Mouse (Mus musculus): ENCODE data around the gene Snd1.

Snd1 gene

DNA sequence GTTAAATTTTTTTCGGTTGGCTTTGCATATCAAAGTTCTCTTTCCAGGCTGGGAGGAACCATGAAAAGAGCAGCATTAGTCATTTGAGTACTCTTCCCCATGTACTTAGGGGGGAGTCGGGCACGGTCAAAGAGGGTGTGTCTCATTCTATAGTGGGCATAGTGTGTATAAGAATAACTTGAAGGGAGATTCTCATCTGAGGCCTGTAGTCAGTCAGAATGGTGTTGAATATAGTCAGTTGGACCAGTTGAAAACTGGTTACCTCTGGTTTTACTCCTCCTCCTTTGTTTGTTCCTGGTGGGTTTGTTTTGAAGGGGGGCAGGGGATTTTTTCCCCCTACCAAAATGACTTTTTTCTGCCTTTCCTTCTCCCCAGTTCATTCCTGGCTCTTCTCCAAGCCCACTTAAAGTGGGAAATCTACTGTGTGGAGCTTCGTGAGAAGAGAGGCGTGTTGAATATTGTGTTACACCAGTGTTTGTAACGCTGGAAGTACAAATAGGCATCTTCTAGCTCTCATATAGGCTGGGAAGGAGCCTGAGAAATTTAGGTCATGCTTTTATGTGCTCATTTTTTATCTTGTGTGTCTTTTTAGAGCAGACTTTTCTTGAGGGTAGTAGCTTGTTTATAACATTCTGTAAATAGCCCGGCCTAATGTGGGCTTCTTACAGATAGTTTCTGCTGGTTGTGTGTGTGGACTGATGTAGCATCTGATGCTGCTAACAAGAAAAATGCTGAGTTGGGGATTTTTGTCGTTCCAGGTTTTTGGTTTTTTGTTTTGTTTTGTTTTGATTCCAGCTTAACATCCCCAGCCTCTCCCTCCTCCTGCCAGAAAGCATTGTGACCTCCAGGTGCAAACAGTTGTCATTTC, 231.4 kb downstream of the Snd1 start:
- DNase-seq (ENCODE audit: low read depth): no peak

DNA sequence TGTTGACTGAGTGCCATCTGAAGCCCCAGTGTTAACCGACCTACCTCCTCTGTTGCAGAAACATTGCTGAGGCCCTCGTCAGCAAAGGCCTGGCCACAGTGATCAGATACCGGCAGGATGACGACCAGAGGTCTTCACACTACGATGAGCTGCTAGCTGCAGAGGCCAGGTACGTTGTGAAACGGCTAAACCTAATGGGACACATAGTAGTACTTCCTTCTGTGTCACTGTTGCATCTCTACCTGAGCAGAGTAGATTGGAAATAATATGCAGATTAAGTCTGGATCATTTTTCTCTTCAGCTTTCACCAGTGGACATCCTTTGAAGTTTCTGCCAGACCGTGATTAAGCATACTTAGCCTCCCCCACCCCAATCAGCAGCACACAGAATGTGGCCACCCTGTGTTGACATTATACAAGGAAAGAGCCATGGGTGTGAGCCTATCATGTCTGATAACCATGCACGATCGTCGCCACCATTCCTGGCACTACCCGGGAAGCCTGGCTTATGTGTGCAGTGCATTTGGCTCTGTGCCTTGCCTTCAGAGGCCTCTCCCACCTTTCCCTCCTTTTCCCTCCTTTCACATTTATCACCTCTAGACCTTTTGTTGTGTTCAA, 232.1 kb downstream of the Snd1 start:
- DNase-seq (ENCODE audit: low read depth): no peak

DNA sequence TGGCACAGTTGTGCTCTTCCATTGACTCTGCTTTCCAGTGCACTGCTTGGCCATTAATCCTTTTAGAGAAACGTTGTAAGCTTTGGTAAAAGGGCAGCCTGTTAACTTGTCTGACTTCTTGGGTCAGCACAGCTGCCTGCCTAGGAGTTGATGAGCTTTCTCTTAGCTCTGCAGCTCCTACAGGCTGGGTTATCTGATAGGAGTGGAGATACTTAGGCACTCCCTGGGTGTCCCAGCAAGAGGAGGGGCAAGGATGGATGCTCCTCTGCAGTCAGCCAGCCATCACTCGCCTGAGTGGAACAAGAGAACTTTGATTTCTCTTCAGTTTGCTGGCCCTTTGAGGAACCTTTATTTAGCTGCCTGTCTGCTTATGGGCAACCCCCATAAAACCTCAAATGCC, 235.1 kb downstream of the Snd1 start:
- DNase-seq (ENCODE audit: low read depth): no peak

DNA sequence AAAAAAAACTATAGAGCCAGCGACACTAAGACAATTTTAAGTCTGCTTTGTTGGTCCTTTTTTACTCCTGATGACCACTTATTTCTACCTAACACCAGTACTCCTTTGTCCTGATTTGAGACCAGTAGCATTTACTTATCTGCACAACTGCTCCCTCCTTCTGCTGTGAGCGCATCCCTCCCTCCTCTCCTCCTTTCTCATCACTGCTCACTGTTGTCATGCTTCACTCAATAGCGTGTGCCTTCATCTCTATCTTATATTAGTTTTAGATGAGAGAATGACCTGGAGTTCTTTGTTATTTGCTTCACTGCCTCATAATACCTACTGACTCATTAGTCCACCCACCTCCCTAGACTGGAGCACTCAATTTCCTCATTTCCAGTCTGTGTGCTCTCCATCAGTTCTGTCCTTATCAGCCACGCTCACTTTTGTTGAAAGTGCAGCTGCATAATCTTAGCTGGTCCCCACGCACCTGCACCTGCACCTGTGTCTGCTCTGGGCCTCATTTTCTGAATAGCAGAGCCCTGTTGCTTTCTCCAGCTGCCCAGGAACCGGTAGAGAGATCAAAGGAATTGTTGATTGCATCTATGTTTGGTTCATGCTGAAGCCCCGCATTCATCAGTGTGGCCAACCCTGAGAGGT, 242.4 kb downstream of the Snd1 start:
- DNase-seq (ENCODE audit: low read depth): no peak

DNA sequence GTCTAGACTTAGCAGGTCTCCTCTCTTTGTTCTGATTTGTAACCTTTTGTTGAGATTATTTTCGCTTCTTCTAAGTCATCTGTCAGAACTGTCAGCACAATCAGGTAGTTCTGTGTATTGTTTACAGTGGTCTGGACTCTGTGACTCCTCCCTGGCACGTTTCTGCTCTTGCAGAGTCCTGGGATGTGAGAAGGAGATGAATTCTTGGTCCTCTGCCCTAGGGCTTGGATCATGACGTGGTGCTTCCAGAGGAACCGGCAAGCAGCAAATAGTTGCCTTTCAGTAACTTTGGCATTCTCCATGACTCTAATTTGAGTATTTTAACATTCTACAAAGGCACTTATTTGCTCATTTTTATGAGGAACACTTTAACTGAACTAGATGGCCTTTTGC, 242.9 kb downstream of the Snd1 start:
- no peak for DNase-seq (ENCODE audit: low read depth)

DNA sequence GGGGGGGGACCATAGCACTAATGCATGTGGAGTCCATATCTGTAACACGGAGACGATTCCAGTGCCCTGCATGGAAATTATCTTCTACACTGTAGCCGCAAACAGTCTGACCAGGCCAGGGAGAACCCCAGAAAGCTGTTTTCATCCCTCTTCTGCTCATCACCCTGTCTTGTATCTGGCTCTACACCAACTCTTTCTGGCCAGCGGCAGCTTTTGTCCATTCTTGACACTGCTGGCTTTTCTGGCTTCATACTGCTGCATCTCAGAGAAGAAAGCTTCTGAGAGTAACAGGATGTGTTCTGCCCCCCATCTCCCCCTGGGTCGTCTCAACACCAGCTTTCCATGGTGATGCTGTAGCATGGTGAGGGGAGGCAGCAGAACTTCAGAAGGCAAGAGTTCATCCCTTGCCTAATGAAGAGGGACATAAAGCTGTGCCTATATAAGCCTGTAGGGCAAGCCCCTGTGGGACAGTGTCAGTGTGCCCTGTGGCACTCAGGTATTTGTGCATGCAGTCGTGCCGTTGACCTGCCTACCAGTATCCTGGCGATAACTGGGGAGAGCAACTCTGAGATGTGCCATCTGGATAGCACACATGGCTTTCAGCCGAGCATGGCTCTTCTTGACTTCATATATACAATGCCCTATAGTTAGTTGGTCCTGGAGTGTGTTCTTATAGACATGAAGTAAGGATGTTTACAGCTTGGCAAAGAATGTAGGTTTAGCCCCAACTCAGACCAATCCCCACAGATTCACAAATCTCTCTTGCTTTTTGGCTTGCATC, 245.6 kb downstream of the Snd1 start:
- DNase-seq (ENCODE audit: low read depth): no peak

DNA sequence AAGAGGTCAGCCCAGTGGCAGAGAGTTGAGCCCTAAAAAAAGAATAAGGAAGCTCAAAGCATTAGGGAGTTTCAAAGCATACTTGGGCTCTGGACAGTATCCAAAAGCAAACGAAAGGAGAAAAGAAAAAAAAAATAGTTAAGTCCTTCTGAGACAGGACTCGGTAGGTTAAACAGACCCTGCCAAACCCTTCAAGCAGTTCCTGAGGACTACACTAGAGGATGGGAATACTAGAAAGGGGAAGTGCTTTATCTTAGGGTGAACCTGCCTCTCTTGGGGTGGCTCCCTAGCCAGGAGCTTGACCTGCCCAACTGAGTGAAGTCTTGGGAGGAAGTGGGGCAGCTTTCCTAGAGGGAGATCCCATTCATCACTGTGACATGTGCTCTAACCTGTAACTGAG, 248.1 kb downstream of the Snd1 start:
- DNase-seq (ENCODE audit: low read depth): no peak

DNA sequence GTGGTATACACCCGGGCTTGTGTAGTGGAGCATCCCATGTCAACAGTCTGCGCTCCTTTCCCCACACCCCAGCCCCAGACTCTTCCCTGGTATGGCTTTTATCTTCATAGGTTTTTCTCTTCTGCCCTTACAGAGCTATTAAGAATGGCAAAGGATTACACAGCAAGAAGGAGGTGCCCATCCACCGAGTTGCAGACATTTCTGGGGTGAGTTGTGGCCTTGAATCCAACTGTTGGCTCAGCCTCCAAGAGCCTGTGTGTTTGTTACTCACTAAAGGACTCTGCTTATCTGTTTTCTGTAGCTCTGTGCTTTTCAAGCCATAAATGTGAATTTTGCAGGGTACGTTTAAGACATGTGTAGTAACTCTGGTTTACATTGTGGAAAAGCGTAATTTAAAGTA, 249.8 kb downstream of the Snd1 start:
- no peak for DNase-seq (ENCODE audit: low read depth)

DNA sequence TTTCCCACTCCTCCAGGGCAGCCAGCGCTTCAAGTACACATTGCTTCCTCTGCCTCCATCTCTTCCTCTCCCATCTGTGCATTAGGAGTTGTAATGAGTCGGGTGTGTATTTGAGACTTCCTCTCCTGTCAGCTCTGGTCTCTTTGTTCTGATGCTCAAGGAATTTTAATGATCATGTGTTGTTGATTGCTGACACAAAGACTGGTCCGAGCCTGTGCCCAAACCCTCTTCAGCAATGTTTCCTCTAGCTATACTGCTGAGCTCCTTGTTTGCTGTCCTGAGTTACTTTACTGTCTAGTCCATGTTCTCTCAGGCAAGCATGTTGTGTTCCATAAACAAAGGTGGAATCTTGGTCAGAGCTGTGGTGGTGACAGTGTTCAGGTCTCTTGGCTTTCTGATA, 254.3 kb downstream of the Snd1 start:
- no peak for DNase-seq (ENCODE audit: low read depth)

DNA sequence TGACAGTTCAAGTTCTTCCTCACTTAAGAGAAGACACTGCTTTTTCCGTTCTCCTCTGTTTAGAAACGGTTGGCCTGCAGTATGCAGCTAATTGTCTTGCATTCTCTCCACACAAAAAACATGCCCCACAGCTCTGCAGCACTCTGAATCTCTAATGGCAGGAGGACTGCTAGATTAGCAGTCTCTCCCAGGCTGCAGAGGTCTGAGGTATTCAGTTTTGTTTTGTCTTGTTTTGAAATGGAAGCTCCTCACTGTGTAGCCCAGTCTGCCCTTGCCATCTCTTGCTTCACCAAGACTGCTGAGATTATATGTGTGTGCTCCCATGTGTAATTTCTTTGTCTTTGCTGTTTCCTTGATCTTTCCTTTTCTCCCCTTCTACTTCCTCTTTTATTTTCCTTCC, 254.7 kb downstream of the Snd1 start:
- DNase-seq (ENCODE audit: low read depth): no peak

DNA sequence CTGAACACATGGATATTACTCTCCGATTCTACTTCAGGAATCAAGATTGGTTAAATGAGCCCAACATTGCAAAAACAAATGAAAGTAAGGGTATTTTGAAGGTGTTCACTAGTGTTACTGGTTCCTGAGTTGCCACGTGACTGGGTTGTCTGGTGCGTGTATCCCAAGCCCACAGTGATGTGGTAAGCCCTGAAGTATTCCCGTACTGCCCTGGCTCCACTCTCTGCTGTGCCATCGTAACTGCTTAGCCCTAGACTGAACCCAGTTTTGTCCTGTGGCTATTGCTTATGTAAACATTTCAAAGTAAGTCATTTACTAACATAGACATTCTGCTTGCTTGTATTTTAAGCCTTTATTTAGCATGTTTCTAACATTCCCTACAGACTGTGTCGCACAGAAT, 256.3 kb downstream of the Snd1 start:
- DNase-seq (ENCODE audit: low read depth): no peak

DNA sequence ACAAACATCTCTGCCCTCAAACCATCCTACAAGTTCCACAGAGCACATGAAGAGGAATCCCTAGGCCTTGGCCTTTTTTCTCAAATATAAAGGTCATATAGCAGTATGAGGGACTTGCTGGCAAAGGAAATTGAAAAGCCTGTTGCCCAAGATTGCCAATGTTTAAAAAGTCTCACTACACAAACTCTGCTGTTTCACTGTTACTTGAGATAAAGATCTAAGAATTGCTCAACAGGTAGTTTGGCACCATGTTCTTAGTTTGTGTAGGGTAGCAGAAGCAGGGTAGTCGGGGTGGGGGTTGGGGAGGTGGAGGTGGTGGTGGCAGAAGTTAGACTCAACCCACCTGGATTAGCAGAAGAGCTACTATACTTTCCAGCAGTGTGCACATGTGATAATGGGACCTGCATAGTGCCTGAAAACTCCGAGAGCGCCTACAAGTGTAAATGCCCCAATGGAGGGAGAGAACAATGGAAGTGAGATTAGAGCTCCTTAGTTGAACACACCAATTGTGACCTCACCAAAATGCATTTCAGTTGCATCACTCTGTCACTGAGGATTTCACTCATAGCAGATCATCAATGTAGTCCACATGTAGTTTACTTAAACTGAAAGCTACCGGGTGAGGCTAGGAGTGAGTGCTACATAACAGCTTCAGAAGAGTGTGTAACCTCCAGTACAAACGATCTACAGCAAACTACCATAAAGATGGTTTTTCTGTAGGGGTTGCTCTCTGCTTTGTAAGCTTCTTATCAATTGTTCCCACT, 259.1 kb downstream of the Snd1 start:
- DNase-seq (ENCODE audit: low read depth): no peak

DNA sequence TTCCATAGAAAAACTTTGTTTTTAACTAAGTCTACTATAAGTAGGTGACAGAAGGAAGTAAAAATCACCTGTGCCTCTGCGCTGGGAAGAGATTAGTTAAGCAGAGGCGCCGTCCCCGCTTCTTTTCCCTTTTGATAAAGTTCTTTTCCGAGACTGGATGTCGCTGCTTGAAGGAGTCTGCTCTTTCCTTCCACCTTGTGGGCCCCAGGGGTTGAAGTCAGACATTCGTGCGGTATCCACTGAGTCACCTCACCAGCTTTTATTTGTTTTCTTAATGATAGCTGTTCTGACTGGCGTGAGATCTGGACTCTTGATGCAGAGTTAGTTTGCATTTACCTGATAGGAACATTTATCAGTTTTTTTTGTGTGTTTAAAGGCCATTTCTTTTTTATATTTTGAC, 260.2 kb downstream of the Snd1 start:
- no peak for DNase-seq (ENCODE audit: low read depth)

DNA sequence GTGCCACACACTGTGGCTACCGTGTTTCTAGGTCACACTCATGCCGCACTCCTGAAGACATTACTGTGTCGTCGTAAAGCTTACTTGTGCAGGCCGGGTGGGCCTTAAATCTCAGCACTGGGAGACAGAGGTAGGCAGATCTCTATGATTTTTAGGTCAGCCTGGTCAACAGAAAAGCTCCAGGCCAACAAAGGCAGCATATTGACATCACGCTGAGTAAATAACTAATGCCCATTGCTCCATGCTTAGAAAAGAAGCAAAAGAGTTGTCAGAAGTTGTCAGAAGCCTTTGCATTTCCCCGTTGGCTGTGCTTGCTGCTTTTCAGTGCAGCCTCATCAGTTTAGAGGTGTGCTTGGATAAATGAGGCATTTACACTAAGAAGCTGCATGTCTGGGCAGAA, 261.7 kb downstream of the Snd1 start:
- DNase-seq (ENCODE audit: low read depth): no peak

DNA sequence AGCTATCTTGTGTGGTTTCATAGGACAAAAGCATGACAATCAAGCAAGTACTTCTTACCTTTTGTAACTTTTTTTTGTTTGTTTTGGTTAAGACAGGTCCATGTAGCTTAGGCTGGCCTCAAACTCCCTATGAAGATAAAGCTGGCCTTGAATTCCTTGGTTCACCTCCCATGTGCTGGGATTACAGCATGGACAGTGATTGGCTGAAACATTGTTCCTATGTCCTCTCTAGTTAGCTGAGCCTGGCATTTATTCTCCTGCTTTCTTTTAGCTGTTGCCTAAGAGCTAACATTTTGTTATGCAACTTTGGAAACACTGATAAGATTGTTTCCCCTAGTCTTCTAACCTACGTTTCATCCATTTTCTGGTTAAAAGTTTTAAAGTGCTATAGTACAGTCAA, 262.7 kb downstream of the Snd1 start:
- no peak for DNase-seq (ENCODE audit: low read depth)

DNA sequence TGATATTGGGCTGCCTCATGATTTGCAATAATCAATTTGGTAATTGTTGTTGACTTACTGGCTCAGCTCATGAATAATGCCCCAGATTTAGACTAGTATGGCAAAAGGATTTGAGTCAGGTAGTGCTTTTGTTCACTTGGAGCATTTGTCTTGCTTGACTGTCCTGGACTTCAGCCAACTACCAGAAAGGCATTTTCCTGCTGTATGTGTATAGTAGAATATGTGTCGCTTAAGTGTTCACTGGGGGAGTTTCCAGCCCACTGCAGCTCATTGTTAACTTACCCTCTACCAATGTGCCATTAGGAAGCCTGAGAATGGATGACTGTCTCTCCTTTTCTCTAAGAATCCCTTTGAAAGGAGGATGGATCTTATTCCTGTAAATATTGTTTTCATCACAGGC, 268.6 kb downstream of the Snd1 start:
- DNase-seq (ENCODE audit: low read depth): no peak

DNA sequence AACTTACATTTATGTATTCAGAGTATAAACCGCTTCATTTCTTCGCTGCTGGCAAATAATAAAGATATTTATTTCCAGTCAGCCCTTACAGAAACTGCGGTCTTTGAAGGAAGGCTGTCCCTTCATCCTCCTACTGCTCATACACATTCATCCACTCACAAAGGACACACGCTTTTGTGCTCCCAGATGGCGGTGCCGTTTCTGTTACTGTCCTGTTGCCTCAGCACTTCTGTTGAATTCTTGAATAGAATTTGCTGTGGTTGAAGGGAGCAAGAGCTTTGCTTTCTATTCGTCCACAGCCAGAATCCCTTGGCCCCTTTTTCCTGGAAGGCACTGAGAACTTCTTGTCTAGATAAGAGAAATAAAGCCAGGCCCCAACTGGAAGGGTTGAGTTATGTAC, 270.9 kb downstream of the Snd1 start:
- DNase-seq (ENCODE audit: low read depth): no peak

DNA sequence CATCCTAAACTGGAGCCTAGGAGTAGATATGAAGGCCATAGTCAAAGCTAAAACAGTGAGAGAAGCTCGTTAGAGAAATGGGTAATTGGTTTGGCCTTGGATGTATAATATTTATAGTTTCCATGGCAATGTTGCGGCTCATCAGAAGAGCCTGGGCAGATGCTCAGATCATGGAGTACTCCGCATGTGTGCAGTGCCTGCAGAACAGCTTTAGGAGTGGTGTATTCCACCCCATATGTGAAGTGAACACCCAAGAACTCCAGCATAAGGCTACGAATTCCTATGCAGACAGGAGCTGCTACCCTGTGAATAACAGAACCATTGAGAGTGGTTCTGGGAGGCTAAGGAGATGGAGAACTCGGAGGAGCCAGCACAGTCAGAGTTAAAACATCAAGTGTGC, 272.1 kb downstream of the Snd1 start:
- DNase-seq (ENCODE audit: low read depth): no peak

DNA sequence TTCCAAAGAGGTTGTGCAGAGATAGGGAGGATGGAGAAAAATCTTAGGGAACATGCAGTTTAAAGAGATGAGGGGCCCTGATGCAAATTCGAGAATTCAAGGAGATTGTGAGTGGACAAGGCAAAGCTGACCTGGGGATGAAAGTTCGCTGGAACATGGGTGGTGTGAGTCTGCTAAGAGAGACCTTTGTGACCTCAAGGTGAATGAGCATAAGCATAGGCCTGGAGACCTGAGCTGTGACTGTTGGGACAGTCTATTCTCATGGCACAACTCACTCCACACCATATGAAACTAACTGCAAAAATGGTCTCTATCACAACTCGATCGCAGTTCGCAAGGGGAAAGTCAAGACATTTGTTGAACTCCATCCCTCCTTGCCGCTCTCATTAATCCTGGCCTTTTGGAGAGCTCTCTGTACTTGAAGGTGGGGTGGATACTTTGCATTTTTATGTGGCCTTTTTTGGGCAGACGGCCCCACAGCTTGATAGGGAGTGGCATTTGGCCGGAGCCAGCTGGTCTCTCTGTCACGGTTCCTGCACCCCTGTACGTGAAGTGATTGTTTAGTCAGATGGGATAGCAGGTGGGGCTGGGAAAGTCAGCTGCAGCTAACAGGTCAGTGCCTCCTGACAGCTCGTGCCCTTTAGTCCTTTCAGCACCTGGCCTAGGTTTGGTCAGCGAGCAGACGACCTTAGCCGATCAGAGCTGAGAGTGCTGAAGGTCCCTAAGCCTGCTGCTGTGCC, 273.2 kb downstream of the Snd1 start:
- no peak for DNase-seq (ENCODE audit: low read depth)

DNA sequence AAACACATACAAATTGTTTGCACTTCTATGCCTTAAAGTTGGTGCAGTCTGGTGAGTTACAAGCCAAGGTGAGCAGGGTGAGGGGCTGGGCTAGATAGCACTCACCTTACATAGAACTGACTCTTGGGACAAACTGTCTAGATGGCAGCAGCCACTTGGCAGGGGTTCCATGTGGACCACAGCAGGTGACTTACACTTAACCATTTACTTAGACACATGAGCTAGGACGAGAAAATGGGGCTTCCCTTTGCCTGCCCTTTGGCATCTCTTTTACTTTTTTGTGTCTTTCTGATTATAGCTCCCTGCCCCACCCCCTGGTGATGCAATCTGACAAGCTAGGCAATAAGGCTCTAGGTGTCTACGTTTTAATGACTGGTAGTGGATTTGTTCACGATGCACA, 274.3 kb downstream of the Snd1 start:
- no peak for DNase-seq (ENCODE audit: low read depth)

DNA sequence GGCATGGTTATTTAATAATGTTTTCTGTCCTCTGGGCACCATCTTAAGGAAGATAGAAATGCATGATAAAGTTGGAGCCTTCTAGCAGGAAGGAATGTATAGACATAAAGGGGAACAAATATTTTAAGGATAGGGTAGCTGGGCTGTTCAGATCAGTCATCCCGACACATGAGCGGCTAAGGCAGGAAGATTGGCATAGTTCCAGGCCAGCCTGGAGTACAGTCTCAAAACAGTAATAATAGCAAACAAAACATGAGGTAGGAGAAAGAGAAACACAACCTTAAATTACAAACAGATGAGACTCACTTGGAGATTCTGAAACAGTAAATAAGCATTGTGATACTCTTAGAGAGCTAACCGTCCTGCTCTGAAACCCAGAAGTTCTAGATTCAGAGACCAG, 276.2 kb downstream of the Snd1 start:
- no peak for DNase-seq (ENCODE audit: low read depth)
